ENCODE assay signal across 16 mouse cellular contexts in the genomic region with DNA sequence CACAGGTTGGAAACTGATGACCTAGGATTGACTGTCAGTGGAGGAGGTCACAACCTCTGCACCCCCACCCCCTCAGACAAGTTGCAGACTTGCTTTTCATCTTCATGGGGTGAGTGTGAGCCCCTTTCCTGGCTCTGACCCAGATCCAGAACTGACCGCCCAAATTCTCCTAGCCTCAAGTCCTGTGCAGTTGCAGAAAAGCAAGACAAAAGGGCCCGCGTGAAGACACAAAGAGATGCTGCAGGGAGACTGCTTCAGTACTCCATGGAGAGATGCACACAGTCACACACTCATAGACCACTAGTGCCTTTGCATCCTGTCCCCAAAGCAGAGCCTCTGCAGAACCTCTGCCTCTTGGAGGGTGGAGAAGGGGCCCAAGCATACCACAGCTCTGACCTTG. TPM values are rescaled to one million over a fixed set of nuclear protein-coding genes. Genes with fewer than 3 reads are reported as not detected.
DNase-seq lines count a peak whose midpoint lies in the region; ATAC-seq and TF ChIP-seq lines count a peak whose summit lies in the region.
"Had no signal": no experiment of that assay in that cellular context is flagged by ENCODE, and none has a peak within 500 bp of the region (broad histone marks: within the 10 kb centered on the region; RNA-seq: fewer than 3 reads in every experiment).

No protein-coding gene starts in this region.

- DNase-seq in frontal cortex, postnatal 36 days (ENCODE audit: low spot score in 2 of 2): peak; percentile 24 to 37
- DNase-seq in frontal cortex, postnatal 14 days (ENCODE audit: low spot score in 2 of 2): no peak
- no peak for DNase-seq in forebrain, embryonic 11.5 days (ENCODE audit: low spot score)
- no peak for DNase-seq in hindbrain, postnatal 0 days (ENCODE audit: low spot score)
- no peak for DNase-seq in MN1 (ENCODE audit: low spot score)
- no peak for DNase-seq in gastrocnemius, postnatal 14 days
- DNase-seq in urinary bladder, postnatal 36 days (ENCODE audit: low spot score in 2 of 2): no peak

- H3K4me2 ChIP-seq in forebrain, embryonic 11.5 days (ENCODE audit: low read depth, low read length, severe bottlenecking): peak overlapping the region; percentile 84
- H3K4me2 ChIP-seq in hindbrain, postnatal 0 days (ENCODE audit: low read depth, low read length): peak overlapping the region; percentile 69
- peak overlapping the region; percentile 51 for H3K4me2 ChIP-seq in neural tube, embryonic 14.5 days (ENCODE audit: low read depth, low read length)
- H3K4me2 ChIP-seq: limb, embryonic 15.5 days had no signal

- WGBS in forebrain, embryonic 11.5 days: 57% methylated on average over 3 of the region's 3 CpGs
- 40% methylated on average over 3 of the region's 3 CpGs for WGBS in hindbrain, postnatal 0 days
- WGBS in neural tube, embryonic 14.5 days: 63% methylated on average over 3 of the region's 3 CpGs

- intact Hi-C loops in gastrocnemius, postnatal 14 days (cut with DNase I; ENCODE audit: low total_unique reads): no loop called here

- H3K4me3 ChIP-seq in forebrain, embryonic 11.5 days (ENCODE audit: low read depth, low read length): peak overlapping the region; percentile 89; the same call in 1 of the 2 replicates
- H3K4me3 ChIP-seq in hindbrain, postnatal 0 days (ENCODE audit: low read length): peak overlapping the region; percentile 67
- H3K4me3 ChIP-seq in neural tube, embryonic 14.5 days (ENCODE audit: low read depth, low read length): peak overlapping the region; percentile 79
- H3K4me3 ChIP-seq: erythroblast, embryonic 14.5 days; limb, embryonic 15.5 days had no signal

- H3K27me3 ChIP-seq in forebrain, embryonic 11.5 days (ENCODE audit: control insufficient read depth, insufficient read depth, low read length): no peaks in the 10 kb centered on the region
- peaks cover 13% of the 10 kb centered on the region; the same call in 1 of the 2 replicates for H3K27me3 ChIP-seq in hindbrain, postnatal 0 days (ENCODE audit: insufficient read depth, low read length)
- no peaks in the 10 kb centered on the region; the same call in 1 of the 2 replicates for H3K27me3 ChIP-seq in neural tube, embryonic 14.5 days (ENCODE audit: control insufficient read depth, insufficient read depth, low read length)

- H3K27ac ChIP-seq in forebrain, embryonic 11.5 days (ENCODE audit: low read depth, low read length): no peak overlapping the region
- peak overlapping the region; percentile 98 for H3K27ac ChIP-seq in hindbrain, postnatal 0 days
- peak overlapping the region; percentile 99 for H3K27ac ChIP-seq in neural tube, embryonic 14.5 days (ENCODE audit: low read depth, low read length)
- H3K27ac ChIP-seq: limb, embryonic 15.5 days had no signal

- no peak for TF ChIP-seq CTCF in hindbrain, postnatal 0 days (IDR thresholded peaks at IDR 0.05; ENCODE audit: low read depth)

- peak overlapping the region; percentile 23 for H3K9ac ChIP-seq in forebrain, embryonic 11.5 days (ENCODE audit: low read length)
- H3K9ac ChIP-seq in hindbrain, postnatal 0 days (replicated peaks; ENCODE audit: low read length): peak overlapping the region; percentile 91; the same call in 1 of the 2 replicates
- H3K9ac ChIP-seq in neural tube, embryonic 14.5 days (replicated peaks; ENCODE audit: low read depth, low read length): peak overlapping the region; percentile 98
- H3K9ac ChIP-seq: limb, embryonic 15.5 days had no signal

- no peaks in the 10 kb centered on the region for H3K36me3 ChIP-seq in forebrain, embryonic 11.5 days (ENCODE audit: control insufficient read depth, insufficient read depth, low read length)
- no peaks in the 10 kb centered on the region for H3K36me3 ChIP-seq in hindbrain, postnatal 0 days (ENCODE audit: insufficient read depth, low read length)
- 0 out of 2 replicates have a peak, but pooled peaks cover 4% of the 10 kb centered on the region for H3K36me3 ChIP-seq in neural tube, embryonic 14.5 days (ENCODE audit: control insufficient read depth, insufficient read depth, low read length)
- H3K36me3 ChIP-seq: limb, embryonic 15.5 days had no signal

- no peaks in the 10 kb centered on the region for H3K9me3 ChIP-seq in forebrain, embryonic 11.5 days (ENCODE audit: control insufficient read depth, low read length)
- H3K9me3 ChIP-seq in hindbrain, postnatal 0 days (ENCODE audit: low read length): no peaks in the 10 kb centered on the region
- no peaks in the 10 kb centered on the region for H3K9me3 ChIP-seq in neural tube, embryonic 14.5 days (ENCODE audit: control insufficient read depth, low read length)
- H3K9me3 ChIP-seq: limb, embryonic 15.5 days had no signal

- no peak for ATAC-seq in forebrain, embryonic 11.5 days (replicated peaks; ENCODE audit: low FRiP score)
- no peak for ATAC-seq in hindbrain, postnatal 0 days
- no peak for ATAC-seq in neural tube, embryonic 14.5 days (ENCODE audit: low read depth)

- peaks cover 11% of the 10 kb centered on the region for H3K4me1 ChIP-seq in forebrain, embryonic 11.5 days (replicated peaks; ENCODE audit: control insufficient read depth, insufficient read depth, low read length)
- H3K4me1 ChIP-seq in hindbrain, postnatal 0 days (ENCODE audit: insufficient read depth, low read length): 0 out of 2 replicates have a peak, but pooled peaks cover under 1% of the 10 kb centered on the region
- H3K4me1 ChIP-seq in neural tube, embryonic 14.5 days (ENCODE audit: control insufficient read depth, insufficient read depth, low read length): peaks cover 43% of the 10 kb centered on the region

RNA-seq across cellular contexts. Expression of a gene that starts 25.4 kb away (rescaled TPM):
- polyA plus RNA-seq in forebrain, embryonic 11.5 days (2014; fragmentation: Nextera tagmentation; extraction: Ambion mirVana): 74.5 and 75.4 TPM in 2 replicates
- 32.9 and 51.8 TPM in 2 replicates for total RNA-seq in hindbrain, postnatal 0 days (2014; rRNA removed)
- 49.8 and 52.9 TPM in 2 replicates for polyA plus RNA-seq in hindbrain, postnatal 0 days (2015; fragmentation: Nextera tagmentation; extraction: Ambion mirVana)
- polyA plus RNA-seq in neural tube, embryonic 14.5 days (2014; fragmentation: Nextera tagmentation; extraction: Ambion mirVana): 49.2 and 61.0 TPM in 2 replicates
- total RNA-seq in gastrocnemius, postnatal 14 days (2021): 10 to 100 TPM; 29.5 to 30.3 TPM

RNA-seq across cellular contexts. Expression of a gene that starts 33.5 kb away (rescaled TPM):
- polyA plus RNA-seq in forebrain, embryonic 11.5 days (2014; fragmentation: Nextera tagmentation; extraction: Ambion mirVana): 0.35 and 0.36 TPM in 2 replicates
- 0.29 TPM in 1 of 2 replicates, not detected in the other for total RNA-seq in hindbrain, postnatal 0 days (2014; rRNA removed)
- 0.40 TPM in 2 replicates for polyA plus RNA-seq in hindbrain, postnatal 0 days (2015; fragmentation: Nextera tagmentation; extraction: Ambion mirVana)
- 0.15 and 0.31 TPM in 2 replicates for polyA plus RNA-seq in neural tube, embryonic 14.5 days (2014; fragmentation: Nextera tagmentation; extraction: Ambion mirVana)
- total RNA-seq in gastrocnemius, postnatal 14 days (2021): not detected
- total RNA-seq: adrenal gland, postnatal 10 days; common myeloid progenitor, adult 5-6 weeks; heart, adult 8-10 months; neutrophil, adult 5-6 weeks had no signal
- polyA plus RNA-seq: C2C12; erythroblast, embryonic 14.5 days; limb, embryonic 15.5 days; spleen, adult 2 months had no signal

RNA-seq across cellular contexts. Expression of a gene that starts 59.2 kb away (rescaled TPM):
- 33.5 and 36.1 TPM in 2 replicates for polyA plus RNA-seq in forebrain, embryonic 11.5 days (2014; fragmentation: Nextera tagmentation; extraction: Ambion mirVana)
- 56.6 and 76.0 TPM in 2 replicates for total RNA-seq in hindbrain, postnatal 0 days (2014; rRNA removed)
- polyA plus RNA-seq in hindbrain, postnatal 0 days (2015; fragmentation: Nextera tagmentation; extraction: Ambion mirVana): 118 and 133 TPM in 2 replicates
- 86.5 and 97.0 TPM in 2 replicates for polyA plus RNA-seq in neural tube, embryonic 14.5 days (2014; fragmentation: Nextera tagmentation; extraction: Ambion mirVana)
- total RNA-seq in gastrocnemius, postnatal 14 days (2021): under 1 TPM; 0.82 TPM
- total RNA-seq: common myeloid progenitor, adult 5-6 weeks; neutrophil, adult 5-6 weeks had no signal
- polyA plus RNA-seq: C2C12; erythroblast, embryonic 14.5 days had no signal

Comparison
In these comparisons a context has a peak if more than half of its experiments do, and no peak if none do; other contexts are left out.
1. DNase-seq: peak in frontal cortex, postnatal 36 days (2 of 2); none in frontal cortex, postnatal 14 days (0 of 2), forebrain, embryonic 11.5 days (single experiment), hindbrain, postnatal 0 days (single experiment), MN1 (single experiment), gastrocnemius, postnatal 14 days (single experiment) and urinary bladder, postnatal 36 days (0 of 2).
2. H3K9ac ChIP-seq: peak in every context shown above with its lines; median percentile 98 in neural tube, embryonic 14.5 days; 91 in hindbrain, postnatal 0 days; 23 in forebrain, embryonic 11.5 days.
3. Peak in every context shown above with its lines, with median percentiles within 50 percentile points of each other: H3K4me2 ChIP-seq and H3K4me3 ChIP-seq.